Mouse (Mus musculus): Measurements from ENCODE around the gene C730034F03Rik.
"Not testable (repeated sequence)": the region's sequence is repeated elsewhere in the genome, so short reads cannot be mapped to it uniquely, and the experiment has no call there.

The C730034F03Rik gene

GRCm38 (mm10) chr15:89429352-89430221, at the start of gene C730034F03Rik, which contains the start of the genes Gm44502 and Chkb:
TSS of gene C730034F03Rik (plus strand) at chr15:89429589.
TSS of gene Gm44502 (minus strand) at chr15:89429696.
TSS of gene Chkb (minus strand) at chr15:89429908.
- peak; percentile 95 for DNase-seq

GRCm38 (mm10) chr15:89384617-89385016, 44.8 kb upstream of the C730034F03Rik start, which contains the start of gene Klhdc7b:
TSS of gene Klhdc7b (plus strand) at chr15:89384917.
- no peak for DNase-seq

- DNase-seq: no peak
Observed at GRCm38 (mm10) chr15:89387127-89387526, 42.3 kb upstream of the C730034F03Rik start.

GRCm38 (mm10) chr15:89390081-89390480, 39.3 kb upstream of the C730034F03Rik start:
- DNase-seq: no peak

GRCm38 (mm10) chr15:89396883-89397282, 32.5 kb upstream of the C730034F03Rik start:
- no peak for DNase-seq

- DNase-seq: no peak
Observed at GRCm38 (mm10) chr15:89398146-89398545, 31.2 kb upstream of the C730034F03Rik start.

GRCm38 (mm10) chr15:89399716-89400115, 29.7 kb upstream of the C730034F03Rik start:
- DNase-seq: no peak

- no peak for DNase-seq
Observed at GRCm38 (mm10) chr15:89402471-89402870, 26.9 kb upstream of the C730034F03Rik start.

- no peak for DNase-seq
Observed at GRCm38 (mm10) chr15:89404831-89405623, 24.4 kb upstream of the C730034F03Rik start.

- no peak for DNase-seq
Observed at GRCm38 (mm10) chr15:89406691-89407090, 22.7 kb upstream of the C730034F03Rik start.

GRCm38 (mm10) chr15:89410118-89410517, 19.3 kb upstream of the C730034F03Rik start, which contains the start of gene Syce3:
TSS of gene Syce3 (minus strand) at chr15:89410503.
- DNase-seq: no peak

- no peak for DNase-seq
Observed at GRCm38 (mm10) chr15:89415282-89415681, 14.1 kb upstream of the C730034F03Rik start.

- DNase-seq: peak; percentile 55
Observed at GRCm38 (mm10) chr15:89421938-89422337, 7.5 kb upstream of the C730034F03Rik start.

- peak; percentile 10 for DNase-seq
Observed at GRCm38 (mm10) chr15:89424621-89425020, 4.8 kb upstream of the C730034F03Rik start.

- peak; percentile 32 for DNase-seq
Observed at GRCm38 (mm10) chr15:89425711-89426121, 3.7 kb upstream of the C730034F03Rik start, which contains the start of gene Cpt1b. TSS of gene Cpt1b (minus strand) at chr15:89425863.

- peak; percentile 33 for DNase-seq
Observed at GRCm38 (mm10) chr15:89426716-89427115, 2.7 kb upstream of the C730034F03Rik start.

GRCm38 (mm10) chr15:89428136-89428790, 1.1 kb upstream of the C730034F03Rik start:
- DNase-seq: peak; percentile 42

GRCm38 (mm10) chr15:89428821-89429351, 503 bp upstream of the C730034F03Rik start:
- no peak for DNase-seq

- peak; percentile 49 for DNase-seq
Observed at GRCm38 (mm10) chr15:89430341-89430740, 952 bp downstream of the C730034F03Rik start.

- not testable (repeated sequence) for DNase-seq
Observed at GRCm38 (mm10) chr15:89430771-89431170, 1.4 kb downstream of the C730034F03Rik start.

GRCm38 (mm10) chr15:89431271-89431670, 1.9 kb downstream of the C730034F03Rik start:
- DNase-seq: no peak

GRCm38 (mm10) chr15:89431806-89432205, 2.4 kb downstream of the C730034F03Rik start:
- DNase-seq: peak; percentile 35

All from cerebellum, adult 11-12 months (tissue).